Mouse (Mus musculus) liver, embryonic 14.5 days (tissue): Measurements from ENCODE around the gene Ear6. TPM values are rescaled to one million over a fixed set of nuclear protein-coding genes. Genes with fewer than 3 reads are reported as not detected.

Experiments used
- ATAC-seq: fragments of 200-750 bp; cut with Nextera tagmentation; 2 replicates; pipeline ENCODE4 v1.8.0; 2017; ENCODE audit warnings: moderate number of reproducible peaks, mild to moderate bottlenecking, moderate library complexity; ENCODE audit not compliant: insufficient read depth
- DNase-seq, 3 experiments: peaks; one replicate each; pipeline ENCODE4 v3.0.0-alpha.2; 2012 to 2013; ENCODE audit warnings: low read depth in 3 of 3, low spot score in 3 of 3
- H3K27ac ChIP-seq: fragments of 300-500 bp; sonication (generic); 2 replicates; pipeline ENCODE4 v1.5.1; 2014; ENCODE audit warnings: moderate library complexity, mild to moderate bottlenecking, control low read depth, inconsistent platforms
- H3K27me3 ChIP-seq: fragments of 300-500 bp; sonication (generic); 2 replicates; pipeline ENCODE4 v1.6.1; 2014; ENCODE audit warnings: mild to moderate bottlenecking, low read length, moderate library complexity; ENCODE audit not compliant: control insufficient read depth, insufficient read depth
- H3K36me3 ChIP-seq: fragments of 300-500 bp; sonication (generic); replicated peaks from 2 replicates; pipeline ENCODE4 v1.6.1; 2014; ENCODE audit warnings: low read depth; ENCODE audit not compliant: control insufficient read depth, insufficient read depth
- H3K4me1 ChIP-seq, 2 experiments: fragments of 200-500 bp in 1 of 2; fragments of 300-500 bp in 1 of 2; sonication (generic) in 1 of 2; replicated peaks; 2 replicates each; pipeline ENCODE4 v1.6.1; 2012 to 2014; ENCODE audit warnings: antibody characterized with exemption in 1 of 2, inconsistent platforms in 1 of 2, low read length in 1 of 2; ENCODE audit not compliant: control insufficient read depth in 2 of 2, insufficient read depth in 2 of 2
- H3K4me2 ChIP-seq: fragments of 300-500 bp; sonication (generic); 2 replicates; pipeline ENCODE4 v1.6.1; 2014; ENCODE audit warnings: low read depth, mild to moderate bottlenecking, control low read depth, moderate library complexity
- H3K4me3 ChIP-seq, 2 experiments: fragments of 200-500 bp in 1 of 2; fragments of 300-500 bp in 1 of 2; sonication (generic) in 1 of 2; 2 replicates each; pipeline ENCODE4 v1.5.1; 2012 to 2014; ENCODE audit warnings: low read depth in 2 of 2, low read length in 2 of 2, mild to moderate bottlenecking in 2 of 2, control low read depth in 1 of 2, inconsistent platforms in 1 of 2, moderate library complexity in 1 of 2; ENCODE audit not compliant: insufficient read depth in 1 of 2
- H3K9ac ChIP-seq: fragments of 300-500 bp; sonication (generic); replicated peaks from 2 replicates; pipeline ENCODE4 v1.6.1; 2014; ENCODE audit warnings: mild to moderate bottlenecking, control low read depth, moderate library complexity
- H3K9me3 ChIP-seq: fragments of 300-500 bp; sonication (generic); 2 replicates; pipeline ENCODE4 v1.6.1; 2016; ENCODE audit warnings: low read length, mixed read lengths; ENCODE audit not compliant: control insufficient read depth
- CTCF ChIP-seq: IDR thresholded peaks from 2 replicates; pipeline ENCODE4 v1.5.1; 2016; ENCODE audit warnings: antibody characterized with exemption, low read depth, control low read depth
- EP300 ChIP-seq: IDR thresholded peaks from 2 replicates; pipeline ENCODE4 v1.6.1; 2016; ENCODE audit warnings: antibody characterized with exemption, low read depth
- whole genome bisulfite sequencing: fragments of 180-500 bp; shearing (Covaris S2); extraction: QIAGEN DNeasy Blood & Tissue Kit; methylation state at CpG from one replicate; pipeline ENCODE4 v1.1.7; 2014; ENCODE audit not compliant: insufficient replicate concordance; 5-methylcytosine and 5-hydroxymethylcytosine counted together
- microRNA-seq: library from miRNA; unstranded; fragments of <30 nt; microRNA quantifications from one replicate; pipeline ENCODE4, GENCODE M21; 2016
- polyA plus RNA-seq, 2 experiments: library from polyadenylated mRNA; depleted of rRNA in 1 of 2; stranded (reverse) in 1 of 2; unstranded in 1 of 2; fragments of >200 nt; fragmentation: Nextera tagmentation in 1 of 2; extraction: Ambion mirVana in 1 of 2; gene quantifications; 2 replicates each; pipeline versions ENCODE4 v1.2.1 to v1.2.3; 2012 to 2014

The Ear6 gene
- polyA plus RNA-seq, 2 experiments, result 3.9 to 25.0 TPM

- TF ChIP-seq CTCF, result no peak
- no peak for TF ChIP-seq EP300
- ATAC-seq (no peak), DNase-seq (no peak)
- 68% methylated on average over 1 of the region's 1 CpGs for WGBS
- no peak overlapping the region for H3K4me2 ChIP-seq
- peaks cover 0 to under 1% of the 10 kb centered on the region in 2 experiments; a peak in 1 of 4 replicates for H3K4me1 ChIP-seq
- H3K9me3 ChIP-seq, result no peaks in the 10 kb centered on the region
- H3K27me3 ChIP-seq, result no peaks in the 10 kb centered on the region
- H3K4me3 ChIP-seq, result no peak overlapping the region
- H3K36me3 ChIP-seq, result no peaks in the 10 kb centered on the region
- H3K9ac ChIP-seq, result no peak overlapping the region
- H3K27ac ChIP-seq, result no peak overlapping the region
Observed at GRCm38 (mm10) chr14:51899351-51899750, 45.9 kb downstream of the Ear6 start.

- no peak overlapping the region for H3K4me3 ChIP-seq
- no peak for DNase-seq
Observed at GRCm38 (mm10) chr14:51902806-51903710, 49.6 kb downstream of the Ear6 start.

GRCm38 (mm10) chr14:51903782-51904181 is 50.3 kb downstream of the Ear6 start:
- H3K9ac ChIP-seq, result no peak overlapping the region
- ATAC-seq, result no peak

More at GRCm38 (mm10) chr14:51902806-51903710, 49.6 kb downstream of the Ear6 start:
- Histone ChIP-seq H3K9ac (no peak overlapping the region), H3K4me2 (no peak overlapping the region), H3K36me3 (no peaks in the 10 kb centered on the region), H3K27ac (no peak overlapping the region), H3K27me3 (no peaks in the 10 kb centered on the region), H3K4me1 (peaks cover 17 to 26% of the 10 kb centered on the region in 2 experiments), H3K9me3 (no peaks in the 10 kb centered on the region)
- whole genome bisulfite sequencing, result 55% methylated on average over 9 of the region's 9 CpGs
- no peak for TF ChIP-seq EP300
- TF ChIP-seq CTCF, result peak; percentile 87
- no peak for ATAC-seq

More at GRCm38 (mm10) chr14:51903782-51904181, 50.3 kb downstream of the Ear6 start:
- Histone ChIP-seq H3K4me1 (peaks cover 17 to 30% of the 10 kb centered on the region in 2 experiments), H3K36me3 (no peaks in the 10 kb centered on the region), H3K9me3 (no peaks in the 10 kb centered on the region), H3K4me2 (no peak overlapping the region), H3K27me3 (no peaks in the 10 kb centered on the region), H3K27ac (no peak overlapping the region), H3K4me3 (no peak overlapping the region)
- TF ChIP-seq EP300, result no peak
- no peak for TF ChIP-seq CTCF
- WGBS, result 82% methylated on average over 9 of the region's 9 CpGs
- DNase-seq, result no peak

Small RNA genes lying within 50 kb of the gene (microRNA-seq; reads per million reads assigned to microRNA genes)
- not detected for gene Gm27375

Other genes starting within 250 kb of the Ear6 start
- gene Gm17078, start 242.4 kb upstream of the Ear6 start, polyA plus RNA-seq (2012; rRNA removed), result not detected in 2 replicates
- gene Gm17078, start 242.4 kb upstream of the Ear6 start, polyA plus RNA-seq (2014; fragmentation: Nextera tagmentation; extraction: Ambion mirVana), result not detected in 2 replicates
- gene Gm4181, start 218.0 kb upstream of the Ear6 start, polyA plus RNA-seq (2012; rRNA removed), result not detected in 2 replicates
- gene Gm4181, start 218.0 kb upstream of the Ear6 start, polyA plus RNA-seq (2014; fragmentation: Nextera tagmentation; extraction: Ambion mirVana), result not detected in 2 replicates
- not detected in 2 replicates for gene Gm17079, start 158.2 kb upstream of the Ear6 start, polyA plus RNA-seq (2012; rRNA removed)
- not detected in 2 replicates for gene Gm17079, start 158.2 kb upstream of the Ear6 start, polyA plus RNA-seq (2014; fragmentation: Nextera tagmentation; extraction: Ambion mirVana)
- not detected in 2 replicates for gene Gm5800, start 136.5 kb upstream of the Ear6 start, polyA plus RNA-seq (2012; rRNA removed)
- not detected in 2 replicates for gene Gm5800, start 136.5 kb upstream of the Ear6 start, polyA plus RNA-seq (2014; fragmentation: Nextera tagmentation; extraction: Ambion mirVana)
- gene Ang4, start 80.1 kb upstream of the Ear6 start, polyA plus RNA-seq (2012; rRNA removed), result not detected in 2 replicates
- gene Ang4, start 80.1 kb upstream of the Ear6 start, polyA plus RNA-seq (2014; fragmentation: Nextera tagmentation; extraction: Ambion mirVana), result not detected in 2 replicates
- not detected in 2 replicates for gene AY358078, start 53.7 kb upstream of the Ear6 start, polyA plus RNA-seq (2012; rRNA removed)
- not detected in 2 replicates for gene AY358078, start 53.7 kb upstream of the Ear6 start, polyA plus RNA-seq (2014; fragmentation: Nextera tagmentation; extraction: Ambion mirVana)
- gene Mettl17, start 31.1 kb downstream of the Ear6 start, polyA plus RNA-seq (2012; rRNA removed), result 7.5 and 9.5 TPM in 2 replicates
- 10.2 and 10.8 TPM in 2 replicates for gene Mettl17, start 31.1 kb downstream of the Ear6 start, polyA plus RNA-seq (2014; fragmentation: Nextera tagmentation; extraction: Ambion mirVana)
- 0.15 and 0.23 TPM in 2 replicates for gene Slc39a2, start 39.2 kb downstream of the Ear6 start, polyA plus RNA-seq (2012; rRNA removed)
- 0.05 TPM in 1 of 2 replicates, not detected in the other for gene Slc39a2, start 39.2 kb downstream of the Ear6 start, polyA plus RNA-seq (2014; fragmentation: Nextera tagmentation; extraction: Ambion mirVana)
- gene Ndrg2, start 60.5 kb downstream of the Ear6 start, polyA plus RNA-seq (2012; rRNA removed), result 11.6 and 11.7 TPM in 2 replicates
- 13.5 and 14.7 TPM in 2 replicates for gene Ndrg2, start 60.5 kb downstream of the Ear6 start, polyA plus RNA-seq (2014; fragmentation: Nextera tagmentation; extraction: Ambion mirVana)
- not detected in 2 replicates for gene Tppp2, start 64.7 kb downstream of the Ear6 start, polyA plus RNA-seq (2012; rRNA removed)
- not detected in 2 replicates for gene Tppp2, start 64.7 kb downstream of the Ear6 start, polyA plus RNA-seq (2014; fragmentation: Nextera tagmentation; extraction: Ambion mirVana)
- gene Rnase13, start 69.1 kb downstream of the Ear6 start, polyA plus RNA-seq (2012; rRNA removed), result not detected in 2 replicates
- gene Rnase13, start 69.1 kb downstream of the Ear6 start, polyA plus RNA-seq (2014; fragmentation: Nextera tagmentation; extraction: Ambion mirVana), result not detected in 2 replicates
- gene Arhgef40, start 131.0 kb downstream of the Ear6 start, polyA plus RNA-seq (2012; rRNA removed), result 14.1 and 15.3 TPM in 2 replicates
- 9.4 and 16.5 TPM in 2 replicates for gene Arhgef40, start 131.0 kb downstream of the Ear6 start, polyA plus RNA-seq (2014; fragmentation: Nextera tagmentation; extraction: Ambion mirVana)
- gene Tmem253, start 162.0 kb downstream of the Ear6 start, polyA plus RNA-seq (2012; rRNA removed), result 0.06 and 0.08 TPM in 2 replicates
- 0.24 TPM in 1 of 2 replicates, not detected in the other for gene Tmem253, start 162.0 kb downstream of the Ear6 start, polyA plus RNA-seq (2014; fragmentation: Nextera tagmentation; extraction: Ambion mirVana)
- gene Zfp219, start 167.0 kb downstream of the Ear6 start, polyA plus RNA-seq (2012; rRNA removed), result 9.7 and 10.4 TPM in 2 replicates
- gene Zfp219, start 167.0 kb downstream of the Ear6 start, polyA plus RNA-seq (2014; fragmentation: Nextera tagmentation; extraction: Ambion mirVana), result 7.4 and 9.8 TPM in 2 replicates
- not detected in 2 replicates for gene Olfr221, start 188.8 kb downstream of the Ear6 start, polyA plus RNA-seq (2012; rRNA removed)
- gene Olfr221, start 188.8 kb downstream of the Ear6 start, polyA plus RNA-seq (2014; fragmentation: Nextera tagmentation; extraction: Ambion mirVana), result not detected in 2 replicates